Mouse (Mus musculus): ENCODE data around the gene Dnal1.
"Not testable (repeated sequence)": the region's sequence is repeated elsewhere in the genome, so short reads cannot be mapped to it uniquely, and the experiment has no call there.

Dnal1 gene

DNA sequence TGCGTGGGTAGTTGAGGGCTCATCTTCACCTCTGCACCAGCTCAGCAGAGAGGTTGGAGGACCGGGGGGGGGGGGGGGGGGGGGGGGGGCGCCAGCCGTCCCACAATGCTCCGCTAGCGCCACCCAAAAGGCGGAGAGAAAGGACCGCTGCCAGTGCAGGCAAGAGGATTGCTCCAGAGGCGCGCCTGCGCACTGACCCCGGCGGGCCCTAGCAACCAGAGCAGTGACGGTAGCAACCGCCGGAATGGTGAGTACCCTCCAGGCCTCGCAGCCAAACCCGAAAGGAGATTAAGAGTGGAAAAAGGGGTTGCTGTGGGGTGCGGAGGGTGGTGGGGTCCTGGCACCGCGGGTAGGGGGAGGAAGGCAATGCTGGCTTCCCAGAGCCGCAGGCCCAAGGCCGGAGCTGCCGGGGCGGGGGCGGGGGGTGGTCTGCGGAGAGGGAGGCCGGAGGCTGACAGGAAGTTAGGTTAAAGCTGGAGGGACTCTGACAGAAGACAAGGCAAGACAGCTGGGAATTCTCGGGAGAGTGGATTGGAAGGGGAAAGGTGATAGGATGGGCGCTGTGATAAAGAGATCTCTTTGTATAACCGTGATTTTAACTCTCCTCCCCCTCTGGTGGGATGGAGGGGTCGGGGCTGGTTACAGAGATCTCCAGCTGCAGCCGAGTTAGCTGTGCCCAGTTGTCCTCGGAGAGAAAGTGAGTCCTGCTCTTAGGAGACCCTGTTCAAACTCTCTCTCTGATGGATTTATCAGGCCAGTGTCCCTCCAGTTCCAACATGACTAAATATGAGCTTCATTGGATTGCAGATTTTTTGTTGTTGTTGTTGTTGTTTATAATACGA, at the start of gene Dnal1:
TSS of gene Dnal1 (plus strand) at position 214 of the 842 bp plus-strand sequence.
- peak; percentile 92 to 96 for DNase-seq

DNA sequence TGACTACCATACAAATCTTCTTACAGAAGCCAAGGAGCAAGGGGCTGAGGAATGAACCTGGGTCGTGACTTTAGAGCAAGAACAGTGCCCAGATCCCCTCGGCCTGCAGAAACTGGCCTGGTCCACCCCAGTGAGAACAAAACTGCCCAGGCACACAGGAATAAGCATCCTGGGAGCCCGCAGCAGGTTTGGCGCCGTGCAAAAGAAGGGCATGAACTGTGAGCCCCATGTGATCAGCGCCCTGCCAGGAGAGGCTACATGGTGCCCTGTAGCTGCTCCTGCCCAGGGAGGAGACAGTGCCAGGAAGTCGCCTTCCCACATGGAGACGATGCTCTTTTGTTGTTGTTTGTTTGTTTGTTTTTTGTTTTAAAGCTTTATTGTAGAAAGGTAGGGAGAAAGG, 49.5 kb upstream of the Dnal1 start:
- DNase-seq = peak in 1 of 2 experiments; percentile 32

DNA sequence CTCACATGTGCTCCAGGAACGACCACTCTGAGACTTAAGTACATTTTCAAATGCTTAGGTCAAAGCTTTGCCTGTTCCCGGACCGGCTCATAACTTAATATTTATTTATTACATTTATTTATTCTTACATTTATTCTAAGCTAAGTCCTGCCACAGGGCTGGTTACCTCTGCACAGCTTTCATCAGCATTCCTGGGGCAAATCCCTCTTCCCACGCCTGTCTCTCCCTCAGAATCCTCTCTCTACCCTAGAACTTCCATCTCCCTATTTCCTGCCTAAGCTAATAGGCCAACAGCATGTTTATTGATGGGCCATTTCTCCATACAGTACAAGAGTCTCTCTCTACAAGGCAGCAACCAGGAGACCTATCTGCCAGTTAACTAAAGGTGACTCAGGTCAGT, 46.4 kb upstream of the Dnal1 start:
- DNase-seq = no peak

DNA sequence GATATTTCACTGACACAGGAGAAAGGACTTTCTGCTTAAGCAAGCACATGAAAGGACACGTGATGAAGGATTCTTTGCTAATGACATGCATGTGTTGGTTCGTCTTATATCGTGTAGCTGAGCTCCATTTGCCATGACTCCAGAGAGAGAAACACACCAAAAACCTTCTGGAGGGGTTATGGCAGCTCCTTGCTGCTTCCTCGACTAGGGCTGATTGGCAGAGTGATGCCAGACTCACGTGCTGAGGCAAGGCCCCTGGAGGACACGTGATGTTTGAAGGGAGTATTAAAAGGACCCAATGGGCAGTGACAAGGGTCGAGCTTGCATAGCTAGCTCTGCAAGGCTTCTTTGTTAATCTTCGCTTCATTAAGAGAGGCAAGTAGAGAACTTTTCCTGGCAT, 45.9 kb upstream of the Dnal1 start:
- no peak for DNase-seq

DNA sequence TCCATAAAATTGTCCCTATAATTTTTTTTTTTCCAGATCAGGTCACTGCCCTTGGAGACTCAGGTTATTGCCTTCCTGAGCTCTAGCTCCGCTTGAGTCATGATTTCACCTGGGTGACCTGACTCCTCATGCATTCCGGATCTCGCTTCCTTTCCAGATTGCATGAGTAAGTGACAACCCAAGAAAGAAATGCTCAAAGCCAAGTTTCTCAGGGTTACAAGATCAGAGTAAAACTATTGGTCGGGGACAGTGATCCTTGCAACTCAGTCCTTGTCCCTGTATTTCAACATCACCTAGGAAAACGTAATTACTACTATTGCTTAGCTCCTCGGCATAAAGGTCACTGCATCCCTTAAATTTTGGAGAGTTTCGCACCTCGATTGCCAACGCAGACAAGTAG, 45.2 kb upstream of the Dnal1 start, which contains the start of gene Acot5:
TSS of gene Acot5 (plus strand) at position 340 of the 400 bp plus-strand sequence.
- no peak for DNase-seq

DNA sequence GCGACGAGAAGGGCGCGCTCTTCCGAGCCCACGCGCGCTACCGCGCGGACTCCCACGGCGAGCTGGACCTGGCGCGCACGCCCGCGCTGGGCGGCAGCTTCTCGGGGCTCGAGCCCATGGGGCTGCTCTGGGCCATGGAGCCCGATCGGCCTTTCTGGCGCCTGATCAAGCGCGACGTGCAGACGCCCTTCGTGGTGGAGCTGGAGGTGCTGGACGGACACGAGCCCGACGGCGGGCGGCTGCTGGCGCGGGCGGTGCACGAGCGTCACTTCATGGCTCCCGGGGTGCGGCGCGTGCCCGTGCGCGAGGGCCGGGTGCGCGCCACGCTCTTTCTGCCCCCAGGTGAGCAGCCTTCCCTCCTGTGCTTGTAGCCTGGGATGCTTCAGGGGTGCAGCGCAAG, 44.6 kb upstream of the Dnal1 start:
- DNase-seq = peak; percentile 58 to 59

DNA sequence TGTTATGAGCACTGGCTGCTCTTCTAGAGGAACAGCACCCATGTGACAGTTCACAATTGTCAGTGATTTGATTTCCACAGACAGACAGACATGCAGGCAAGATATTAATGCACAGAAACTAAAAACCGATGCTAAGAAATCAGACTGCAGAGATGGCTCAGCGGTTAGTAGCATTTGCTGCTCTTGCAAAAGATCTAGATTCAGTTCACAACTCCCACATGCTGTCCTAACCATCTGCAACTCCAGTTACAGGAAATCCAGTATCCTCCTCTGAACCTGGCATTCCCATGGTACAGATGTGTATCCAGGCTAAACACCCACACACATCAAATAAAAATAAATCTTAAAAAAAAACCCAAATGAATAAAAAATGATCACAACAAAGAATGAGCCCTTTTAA, 42.5 kb upstream of the Dnal1 start:
- no peak for DNase-seq

DNA sequence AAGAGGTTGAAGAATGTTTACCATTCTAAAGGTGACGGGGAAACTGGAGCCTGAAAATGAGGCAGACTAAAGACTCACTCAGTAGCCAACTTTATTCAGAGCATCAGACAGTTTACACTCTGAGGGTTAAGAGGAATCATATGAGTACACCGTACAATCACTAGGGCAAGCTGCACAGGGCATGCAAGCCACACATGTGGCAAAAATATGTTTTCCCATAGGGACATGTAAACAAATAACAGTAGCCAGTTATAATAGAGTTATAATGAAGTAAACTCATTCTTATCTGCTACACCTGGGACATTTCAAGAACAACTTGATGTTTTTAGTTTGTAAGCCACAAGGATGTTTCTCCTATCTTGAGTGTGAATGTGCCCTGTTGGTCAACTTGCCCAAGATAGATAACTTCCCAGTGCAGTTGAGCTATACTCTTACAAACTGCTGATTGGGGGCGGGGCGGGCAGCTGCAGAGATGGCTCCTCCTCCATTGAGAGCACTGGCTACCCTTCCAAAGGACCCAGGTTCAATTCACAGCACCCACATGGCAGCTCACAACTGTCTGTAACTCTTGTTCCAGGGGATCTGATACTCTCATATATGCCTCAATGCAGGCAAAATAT, 36.7 kb upstream of the Dnal1 start:
- DNase-seq = no peak

DNA sequence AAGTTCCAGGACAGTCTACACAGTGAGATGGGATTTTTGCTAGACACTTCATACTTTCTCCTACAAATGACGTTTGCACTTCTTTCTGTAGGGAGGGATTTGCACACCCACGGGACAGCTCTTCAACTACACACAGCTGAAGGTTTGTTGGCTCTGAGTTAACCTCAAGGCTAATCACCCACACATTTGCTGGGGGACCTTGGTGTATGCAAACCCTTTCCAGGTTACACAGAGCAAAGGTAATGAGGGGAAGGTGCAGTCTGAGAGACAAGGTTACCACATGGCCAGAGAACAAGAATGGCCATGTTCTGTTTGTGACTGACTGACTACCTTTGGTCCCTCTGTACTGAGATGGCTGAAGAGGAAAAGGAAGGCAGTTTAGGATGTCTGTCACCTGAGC, 30.3 kb upstream of the Dnal1 start:
- DNase-seq = no peak

DNA sequence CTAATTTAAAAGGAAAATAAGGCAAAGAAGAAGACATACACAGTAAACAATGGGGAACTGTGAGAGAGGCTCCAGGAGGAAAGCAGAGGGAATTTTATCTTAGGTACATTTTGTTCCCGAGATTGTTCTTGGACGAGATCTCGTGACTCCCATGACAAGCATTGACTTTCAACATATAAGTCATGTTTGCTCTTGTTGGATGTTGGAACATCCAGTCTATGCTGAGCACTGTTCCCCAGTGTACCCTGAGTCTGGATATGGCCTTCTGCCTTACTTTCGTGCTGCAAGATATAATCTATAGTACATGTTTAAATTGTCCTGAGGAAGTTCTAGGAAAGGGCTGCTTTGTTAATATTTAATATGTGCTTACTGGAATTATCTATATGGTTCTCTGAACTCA, 29.6 kb upstream of the Dnal1 start:
- no peak for DNase-seq

DNA sequence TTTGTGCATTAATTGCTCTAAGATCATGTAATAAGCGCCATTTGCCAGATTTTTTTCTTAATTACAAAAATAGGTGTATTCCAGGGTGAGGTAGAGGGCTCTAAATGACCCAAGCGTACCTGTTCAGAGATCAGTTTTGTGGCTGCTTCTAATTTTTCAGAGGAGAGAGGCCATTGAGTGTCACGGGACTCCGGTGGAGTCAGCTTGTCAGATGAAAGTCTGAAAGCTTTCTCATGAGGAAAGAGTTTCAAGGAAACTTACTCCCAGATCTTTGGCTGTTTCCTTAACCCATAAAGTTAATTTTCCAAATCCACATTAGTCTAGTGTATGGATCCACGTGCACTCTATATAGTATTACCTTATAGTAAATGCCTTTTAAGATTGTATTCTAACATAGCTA, 19.5 kb upstream of the Dnal1 start:
- DNase-seq = not testable (repeated sequence)

DNA sequence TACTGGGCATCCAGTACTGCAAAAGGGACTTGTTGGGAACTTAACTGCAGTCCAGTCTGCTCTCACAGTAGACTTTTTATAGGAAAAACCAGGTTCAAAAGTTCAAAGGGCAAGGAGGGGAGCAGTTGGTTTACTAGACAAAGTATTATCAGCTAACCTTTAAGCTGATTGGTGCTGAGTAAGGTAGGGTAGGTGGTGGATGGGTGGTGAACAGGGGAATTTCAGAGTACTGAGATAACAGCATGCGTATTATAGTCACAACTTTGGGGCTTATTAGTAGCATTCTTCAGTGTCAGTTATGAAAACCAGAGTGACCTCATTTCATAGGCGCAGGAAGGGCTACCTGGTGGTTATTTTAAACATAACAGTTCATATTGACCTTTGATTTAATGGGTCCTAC, 14.6 kb upstream of the Dnal1 start:
- DNase-seq = no peak

DNA sequence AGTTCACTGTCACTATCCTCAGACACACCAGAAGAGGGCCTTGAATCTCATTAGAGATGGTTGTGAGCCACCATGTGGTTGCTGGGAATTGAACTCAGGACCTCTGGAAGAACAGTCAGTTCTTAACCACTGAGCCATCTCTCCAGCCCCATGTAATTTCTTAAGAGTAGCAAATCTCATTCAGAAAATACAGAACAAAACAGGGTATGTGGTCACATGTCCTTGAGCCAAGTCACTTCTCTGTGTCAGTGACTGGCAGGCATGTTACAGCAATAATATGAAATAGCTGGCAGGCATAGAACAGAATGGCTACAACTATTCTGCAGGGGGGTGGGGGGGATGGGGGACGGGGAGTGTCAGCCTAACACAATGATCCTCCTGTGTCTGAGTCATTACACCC, 14.1 kb upstream of the Dnal1 start:
- no peak for DNase-seq

DNA sequence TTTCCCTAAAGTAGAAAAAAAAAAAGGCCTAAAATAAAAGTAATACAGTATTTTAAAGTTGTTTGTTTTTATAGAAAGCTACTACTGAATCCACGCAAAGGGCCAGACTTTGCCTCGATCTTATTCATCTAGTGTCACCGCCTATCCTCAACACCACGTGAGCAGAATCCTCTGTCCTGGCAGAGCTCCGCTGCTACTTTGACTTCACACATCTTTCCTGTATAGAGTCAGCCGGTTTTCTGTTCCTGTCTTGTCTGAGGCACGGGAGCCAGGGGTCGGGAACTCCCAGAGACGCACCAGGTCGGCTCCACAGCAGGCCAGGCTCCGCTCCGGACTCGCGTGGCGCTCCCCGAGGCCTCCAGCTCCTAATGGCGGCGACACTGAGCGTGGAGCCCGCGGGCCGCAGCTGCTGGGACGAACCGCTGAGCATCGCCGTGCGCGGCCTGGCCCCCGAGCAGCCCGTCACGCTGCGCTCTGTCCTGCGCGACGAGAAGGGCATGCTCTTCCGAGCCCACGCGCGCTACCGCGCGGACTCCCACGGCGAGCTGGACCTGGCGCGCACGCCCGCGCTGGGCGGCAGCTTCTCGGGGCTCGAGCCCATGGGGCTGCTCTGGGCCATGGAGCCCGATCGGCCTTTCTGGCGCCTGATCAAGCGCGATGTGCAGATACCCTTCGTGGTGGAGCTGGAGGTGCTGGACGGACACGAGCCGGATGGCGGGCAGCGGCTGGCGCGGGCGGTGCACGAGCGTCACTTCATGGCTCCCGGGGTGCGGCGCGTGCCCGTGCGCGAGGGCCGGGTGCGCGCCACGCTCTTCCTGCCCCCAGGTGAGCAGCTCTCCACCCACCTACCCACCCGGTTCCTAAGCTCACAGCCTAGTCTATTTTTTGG, 13.3 kb upstream of the Dnal1 start, which contains the start of gene Acot6:
TSS of gene Acot6 (plus strand) at position 51 of the 889 bp plus-strand sequence.
- DNase-seq = peak; percentile 58 to 68

DNA sequence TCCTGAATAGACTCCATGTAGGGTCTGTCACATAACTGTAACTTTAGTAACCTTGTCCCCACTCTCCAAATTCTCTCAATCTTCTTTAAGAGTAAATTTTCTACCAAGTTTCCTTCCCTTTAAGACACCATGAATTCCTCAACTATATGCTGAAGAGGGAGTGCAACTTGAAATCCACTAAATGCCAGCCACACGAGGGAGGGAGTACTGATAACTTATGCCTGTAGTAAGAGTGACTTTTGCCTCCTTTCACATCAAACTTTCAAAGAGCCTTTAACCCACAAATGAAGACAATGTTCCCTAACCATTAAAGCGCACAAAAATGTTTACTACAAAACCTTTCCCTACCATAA, 12.7 kb upstream of the Dnal1 start:
- DNase-seq = no peak

DNA sequence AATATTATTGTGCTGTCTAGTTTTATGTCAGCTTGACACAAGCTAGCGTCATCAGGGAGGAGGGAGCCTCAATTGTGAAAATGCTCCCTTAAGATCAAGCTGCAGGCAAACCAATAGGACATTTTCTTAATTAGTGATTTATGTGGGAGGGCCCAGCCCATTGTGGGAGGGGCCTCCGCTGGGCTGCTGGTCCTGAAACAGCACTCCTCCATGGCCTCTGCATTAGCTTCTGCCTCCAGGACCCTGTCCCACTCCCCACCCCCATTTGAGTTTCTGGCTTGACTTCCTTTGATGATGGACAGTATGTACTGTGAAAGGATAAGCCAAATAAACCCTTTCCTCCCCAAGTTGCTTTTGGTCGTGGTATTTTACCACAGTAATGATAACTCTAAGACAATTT, 7.2 kb upstream of the Dnal1 start:
- no peak for DNase-seq

DNA sequence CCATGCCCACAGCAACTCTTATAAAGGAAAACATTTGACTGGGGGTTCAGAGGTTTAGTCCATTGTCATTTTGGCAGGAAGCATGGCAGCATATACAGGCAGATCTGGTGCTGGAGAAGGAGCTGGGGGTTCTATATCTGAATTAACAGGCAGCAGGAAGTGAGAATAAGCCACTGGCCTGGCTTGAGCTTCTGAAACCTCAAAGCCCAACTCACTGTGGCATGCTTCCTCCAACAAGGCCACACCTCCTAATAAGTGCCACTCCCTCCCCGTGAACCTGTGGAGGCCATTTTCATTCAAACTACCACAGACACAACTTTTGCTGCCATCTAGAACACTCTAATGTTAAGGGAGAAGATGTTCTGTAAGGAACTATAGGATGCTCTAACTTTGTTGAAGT, 6.5 kb upstream of the Dnal1 start:
- DNase-seq = no peak

DNA sequence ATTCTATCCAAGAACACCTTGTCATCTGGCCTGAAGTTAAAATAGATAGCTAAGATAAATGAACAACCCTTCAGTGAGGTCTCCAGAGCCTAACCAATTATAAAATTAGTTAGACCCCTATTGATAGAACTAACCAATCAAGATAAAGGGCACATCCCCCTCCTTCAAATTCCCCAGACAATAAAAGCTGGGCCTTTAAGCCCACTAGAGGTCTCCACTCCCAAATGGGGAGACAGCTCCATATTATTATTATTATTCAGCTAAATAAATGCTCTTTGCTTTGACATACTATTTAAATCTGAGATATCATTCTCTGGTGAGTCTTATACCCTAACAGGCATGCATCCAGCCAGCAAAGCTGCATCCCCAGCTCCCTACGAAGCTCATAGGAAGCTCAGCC, 4.2 kb upstream of the Dnal1 start:
- DNase-seq = no peak

DNA sequence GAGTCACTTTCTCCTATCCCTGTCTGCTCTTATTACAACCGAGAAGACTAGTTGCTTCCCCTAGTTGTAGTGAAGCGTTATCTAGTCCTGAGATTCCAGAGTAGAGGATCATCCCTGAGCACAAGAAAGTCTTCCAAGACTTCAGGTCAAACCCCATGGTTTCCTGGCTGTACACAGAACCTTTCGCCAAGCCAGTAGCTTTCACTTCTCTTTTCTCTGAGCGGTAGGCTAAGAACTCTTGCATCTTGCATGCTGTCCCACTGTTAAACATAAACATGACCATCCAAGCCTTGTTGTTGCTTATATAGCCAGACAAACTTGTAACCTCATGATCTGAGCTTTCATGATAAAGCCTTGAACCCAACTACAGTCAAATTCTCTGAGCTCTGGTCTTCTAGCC, 3.4 kb upstream of the Dnal1 start:
- no peak for DNase-seq

DNA sequence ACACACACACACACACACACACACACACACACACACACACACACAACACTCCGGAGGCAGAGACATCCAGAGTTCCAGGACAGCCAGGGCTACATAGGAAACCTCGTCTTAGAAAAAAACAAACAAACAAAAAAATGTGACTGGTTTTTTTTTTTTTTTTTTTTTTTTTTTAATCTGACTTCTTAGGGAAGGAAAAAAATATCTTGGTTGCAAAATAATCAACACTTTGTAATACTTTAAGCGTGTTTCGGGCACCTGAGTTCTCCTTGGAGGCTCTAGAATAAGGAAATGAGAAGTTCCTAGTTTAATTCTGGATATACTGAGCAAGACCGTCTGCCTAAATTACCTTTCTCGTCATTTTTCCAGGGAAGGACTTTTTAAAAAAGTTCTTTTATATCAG, 490 bp upstream of the Dnal1 start:
- DNase-seq = no peak

DNA sequence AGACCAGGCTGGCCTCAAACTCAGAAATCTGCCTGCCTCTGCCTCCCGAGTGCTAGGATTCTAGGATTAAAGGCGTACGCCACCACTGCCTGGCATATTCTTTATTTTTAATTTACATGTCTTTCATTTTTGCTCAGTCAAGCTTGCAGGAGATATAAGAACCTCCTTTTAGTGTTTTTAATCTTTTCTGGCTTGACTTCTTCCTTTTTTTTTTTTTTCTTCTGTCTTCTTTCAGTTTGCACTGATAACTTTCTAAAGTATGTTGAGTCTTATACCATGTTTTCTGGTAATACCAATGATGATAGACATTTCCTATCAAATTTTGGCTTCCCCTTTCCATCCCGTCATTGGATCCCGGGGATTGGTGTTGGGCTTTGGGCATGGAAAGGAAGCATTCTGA, 5.4 kb downstream of the Dnal1 start:
- no peak for DNase-seq

DNA sequence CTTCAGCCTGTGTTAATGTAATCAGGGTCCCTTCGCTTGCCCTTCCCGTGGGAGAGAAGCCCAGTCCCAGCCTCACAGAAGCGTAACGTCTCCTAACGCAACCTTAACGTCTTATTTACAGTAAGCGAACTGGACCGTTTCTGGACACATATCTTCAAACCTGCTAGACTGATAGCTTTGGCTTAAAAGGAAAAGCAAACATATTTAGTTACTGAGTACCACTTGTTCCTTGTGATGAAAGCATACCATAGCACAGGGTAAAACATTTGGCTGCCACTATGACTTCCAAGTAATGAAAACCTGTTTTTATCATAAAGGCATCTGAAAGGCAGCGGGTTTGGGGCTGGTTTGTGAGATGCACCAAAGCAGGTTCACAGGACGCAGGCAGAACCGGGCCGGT, 11.7 kb downstream of the Dnal1 start:
- no peak for DNase-seq

DNA sequence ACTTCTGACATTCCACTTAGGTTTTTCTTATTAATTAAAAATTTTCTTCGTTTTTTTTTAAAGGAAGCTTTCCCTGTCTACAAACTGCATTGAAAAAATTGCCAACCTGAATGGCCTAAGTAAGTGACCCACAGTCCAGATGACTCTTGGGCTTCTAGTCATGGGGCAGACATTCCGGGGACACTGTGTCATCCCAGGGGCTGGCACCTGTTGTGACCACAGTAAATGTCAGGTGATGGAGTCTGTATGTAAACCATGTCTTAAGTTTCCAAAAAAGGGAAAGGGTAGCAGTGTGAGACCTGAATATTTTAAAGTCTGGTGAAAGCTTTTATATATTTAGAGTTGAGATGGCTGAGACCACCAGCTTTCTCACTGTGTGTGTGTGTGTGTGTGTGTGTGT, 12.7 kb downstream of the Dnal1 start:
- no peak for DNase-seq

DNA sequence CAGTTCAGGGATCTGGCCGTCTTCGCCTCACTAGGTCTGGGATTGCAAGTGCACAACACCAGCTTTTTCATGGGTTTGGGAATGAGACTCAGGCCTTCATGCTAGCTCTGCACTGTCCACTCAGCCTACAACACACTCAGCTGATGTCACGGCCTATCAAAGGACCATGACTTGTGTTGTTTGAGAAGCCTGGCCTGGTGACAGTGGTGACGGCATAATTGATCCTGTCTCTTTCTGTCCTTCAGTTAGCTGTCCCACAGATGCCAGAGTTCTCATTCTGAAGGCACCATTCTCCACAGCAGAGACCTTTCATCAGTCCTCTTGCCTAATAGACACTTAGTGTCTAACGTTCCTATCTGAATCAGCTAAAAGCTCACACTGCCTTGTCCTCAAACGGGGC, 14.4 kb downstream of the Dnal1 start:
- no peak for DNase-seq
